Mouse (Mus musculus) stomach, embryonic 16.5 days (tissue): ENCODE measurements around the gene Depdc1b. TPM values are rescaled to one million over a fixed set of nuclear protein-coding genes. Genes with fewer than 3 reads are reported as not detected.

Source experiments
- ATAC-seq: fragments of 200-750 bp; cut with Nextera tagmentation; 2 replicates; pipeline ENCODE4 v1.8.0; 2017; ENCODE audit warnings: moderate number of reproducible peaks, moderate TSS enrichment; ENCODE audit not compliant: insufficient read depth, low FRiP score
- H3K27ac ChIP-seq: fragments of 300-500 bp; sonication (generic); 2 replicates; pipeline ENCODE4 v1.5.1; 2014; ENCODE audit warnings: low read length
- H3K27me3 ChIP-seq: fragments of 300-500 bp; sonication (generic); 2 replicates; pipeline ENCODE4 v1.6.1; 2014; ENCODE audit warnings: low read length, control low read depth, mixed read lengths; ENCODE audit not compliant: control insufficient read depth, insufficient read depth
- H3K36me3 ChIP-seq: fragments of 300-500 bp; sonication (generic); 2 replicates; pipeline ENCODE4 v1.6.1; 2014; ENCODE audit warnings: low read length; ENCODE audit not compliant: control insufficient read depth, insufficient read depth
- H3K4me1 ChIP-seq: fragments of 300-500 bp; sonication (generic); 2 replicates; pipeline ENCODE4 v1.6.1; 2014; ENCODE audit warnings: low read length, control low read depth, mixed read lengths; ENCODE audit not compliant: control insufficient read depth, insufficient read depth
- H3K4me2 ChIP-seq: fragments of 300-500 bp; sonication (generic); 2 replicates; pipeline ENCODE4 v1.6.1; 2014; ENCODE audit warnings: low read depth, low read length, mixed read lengths
- H3K4me3 ChIP-seq: fragments of 300-500 bp; sonication (generic); replicated peaks from 2 replicates; pipeline ENCODE4 v1.5.1; 2014; ENCODE audit warnings: mild to moderate bottlenecking, low read length
- H3K9ac ChIP-seq: fragments of 300-500 bp; sonication (generic); 2 replicates; pipeline ENCODE4 v1.6.1; 2014; ENCODE audit warnings: low read length
- H3K9me3 ChIP-seq: fragments of 300-500 bp; sonication (generic); replicated peaks from 2 replicates; pipeline ENCODE4 v1.6.1; 2016; ENCODE audit warnings: low read length, control low read depth; ENCODE audit not compliant: control insufficient read depth
- WGBS: fragments of 180-500 bp; shearing (Covaris S2); extraction: QIAGEN DNeasy Blood & Tissue Kit; methylation state at CpG from one replicate; pipeline ENCODE4 v1.1.7; 2014; 5-methylcytosine and 5-hydroxymethylcytosine counted together
- polyA plus RNA-seq: library from polyadenylated mRNA; unstranded; fragments of >200 nt; fragmentation: Nextera tagmentation; extraction: Ambion mirVana; gene quantifications from 2 replicates; pipeline ENCODE4 v1.2.1, GENCODE M21; 2015

Depdc1b gene
- polyA plus RNA-seq, 1 experiment from 2014 or later: 6.8 TPM

GRCm38 (mm10) chr13:108323866-108324829 is 8.0 kb downstream of the Depdc1b start:
- no peak overlapping the region for H3K27ac ChIP-seq
- no peak overlapping the region for H3K4me2 ChIP-seq
- no peaks in the 10 kb centered on the region for H3K27me3 ChIP-seq
- H3K4me1 ChIP-seq: no peaks in the 10 kb centered on the region
- H3K4me3 ChIP-seq: no peak overlapping the region
- WGBS: 91% methylated on average over 22 of the region's 22 CpGs
- no peak overlapping the region for H3K9ac ChIP-seq
- ATAC-seq: no peak
- no peaks in the 10 kb centered on the region for H3K36me3 ChIP-seq
- H3K9me3 ChIP-seq: no peaks in the 10 kb centered on the region

- no peaks in the 10 kb centered on the region for H3K4me1 ChIP-seq
- no peaks in the 10 kb centered on the region for H3K9me3 ChIP-seq
- H3K27ac ChIP-seq: no peak overlapping the region
- WGBS: 89% methylated on average over 5 of the region's 5 CpGs
- H3K9ac ChIP-seq: no peak overlapping the region
- ATAC-seq: no peak
- H3K4me3 ChIP-seq: no peak overlapping the region
- no peak overlapping the region for H3K4me2 ChIP-seq
- H3K36me3 ChIP-seq: no peaks in the 10 kb centered on the region
- no peaks in the 10 kb centered on the region for H3K27me3 ChIP-seq
Measured at GRCm38 (mm10) chr13:108325871-108326270, 9.7 kb downstream of the Depdc1b start.

GRCm38 (mm10) chr13:108326351-108326750 is 10.2 kb downstream of the Depdc1b start:
- ATAC-seq: no peak
- Histone ChIP-seq H3K27ac (no peak overlapping the region), H3K4me1 (no peaks in the 10 kb centered on the region), H3K36me3 (no peaks in the 10 kb centered on the region), H3K4me2 (no peak overlapping the region), H3K9me3 (no peaks in the 10 kb centered on the region), H3K4me3 (no peak overlapping the region), H3K9ac (no peak overlapping the region), H3K27me3 (no peaks in the 10 kb centered on the region)
- WGBS: 90% methylated on average over 10 of the region's 10 CpGs

DNA sequence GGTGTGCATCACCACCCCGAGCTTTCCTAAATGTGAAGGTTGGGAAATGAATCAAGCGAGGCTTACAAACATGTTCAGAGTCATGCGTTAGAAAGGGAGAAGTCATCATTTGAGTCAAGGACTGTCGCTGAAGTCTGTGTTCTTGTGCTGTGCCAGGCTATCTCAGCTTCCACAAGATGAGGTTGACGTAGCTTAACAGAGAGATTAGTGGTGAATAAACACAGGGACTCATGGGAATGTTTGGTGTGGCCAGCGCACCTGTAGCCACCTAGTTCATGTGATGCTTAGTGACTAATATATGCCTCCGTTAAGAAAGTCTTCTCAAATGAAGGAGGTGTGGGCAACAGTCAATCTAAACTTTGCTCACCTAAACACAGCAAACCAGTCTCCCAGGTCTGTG is 10.9 kb downstream of the Depdc1b start:
- Histone ChIP-seq H3K9me3 (no peaks in the 10 kb centered on the region), H3K4me3 (no peak overlapping the region), H3K4me1 (no peaks in the 10 kb centered on the region), H3K27ac (no peak overlapping the region), H3K4me2 (no peak overlapping the region), H3K36me3 (no peaks in the 10 kb centered on the region), H3K9ac (no peak overlapping the region), H3K27me3 (no peaks in the 10 kb centered on the region)
- no peak for ATAC-seq
- 70% methylated on average over 7 of the region's 7 CpGs for WGBS

- H3K4me1 ChIP-seq: no peaks in the 10 kb centered on the region
Measured at GRCm38 (mm10) chr13:108328406-108329180, 12.5 kb downstream of the Depdc1b start.

DNA sequence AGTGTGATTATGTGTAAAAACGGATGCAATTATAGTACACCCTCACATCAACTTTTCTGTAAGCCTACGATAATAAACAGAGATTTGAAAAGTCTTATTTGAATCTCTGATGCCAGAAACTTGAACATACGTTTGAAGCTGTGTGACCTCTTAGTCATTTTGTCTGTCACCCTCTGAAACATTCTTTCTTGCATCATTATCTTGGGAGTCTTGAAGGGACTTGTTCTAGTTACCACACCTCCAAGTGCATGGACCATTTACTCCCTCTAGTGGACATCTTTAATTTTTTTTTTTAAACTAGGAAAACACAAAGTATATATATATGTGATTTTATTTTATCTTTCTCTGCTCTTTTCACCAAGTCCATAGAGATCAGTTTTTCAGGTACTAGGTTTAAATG is 13.6 kb downstream of the Depdc1b start:
- Histone ChIP-seq H3K4me1 (no peaks in the 10 kb centered on the region), H3K9ac (no peak overlapping the region), H3K9me3 (no peaks in the 10 kb centered on the region), H3K4me3 (no peak overlapping the region), H3K36me3 (no peaks in the 10 kb centered on the region), H3K4me2 (no peak overlapping the region), H3K27ac (no peak overlapping the region), H3K27me3 (no peaks in the 10 kb centered on the region)
- ATAC-seq: no peak
- WGBS: 59% methylated on average over 3 of the region's 3 CpGs

More at GRCm38 (mm10) chr13:108328406-108329180, 12.5 kb downstream of the Depdc1b start:
- 91% methylated on average over 21 of the region's 21 CpGs for WGBS
- Histone ChIP-seq H3K36me3 (no peaks in the 10 kb centered on the region), H3K27me3 (no peaks in the 10 kb centered on the region), H3K9ac (no peak overlapping the region), H3K9me3 (no peaks in the 10 kb centered on the region), H3K4me3 (no peak overlapping the region), H3K27ac (no peak overlapping the region), H3K4me2 (no peak overlapping the region)
- ATAC-seq: no peak

- no peaks in the 10 kb centered on the region for H3K27me3 ChIP-seq
- WGBS: 71% methylated on average over 15 of the region's 15 CpGs
- no peaks in the 10 kb centered on the region for H3K9me3 ChIP-seq
- ATAC-seq: no peak
- no peak overlapping the region for H3K4me3 ChIP-seq
- no peak overlapping the region for H3K27ac ChIP-seq
- no peak overlapping the region for H3K9ac ChIP-seq
- H3K4me1 ChIP-seq: 0 out of 2 replicates have a peak, but pooled peaks cover 7% of the 10 kb centered on the region
- no peaks in the 10 kb centered on the region for H3K36me3 ChIP-seq
- no peak overlapping the region for H3K4me2 ChIP-seq
Measured at GRCm38 (mm10) chr13:108335257-108336003, 19.3 kb downstream of the Depdc1b start.

DNA sequence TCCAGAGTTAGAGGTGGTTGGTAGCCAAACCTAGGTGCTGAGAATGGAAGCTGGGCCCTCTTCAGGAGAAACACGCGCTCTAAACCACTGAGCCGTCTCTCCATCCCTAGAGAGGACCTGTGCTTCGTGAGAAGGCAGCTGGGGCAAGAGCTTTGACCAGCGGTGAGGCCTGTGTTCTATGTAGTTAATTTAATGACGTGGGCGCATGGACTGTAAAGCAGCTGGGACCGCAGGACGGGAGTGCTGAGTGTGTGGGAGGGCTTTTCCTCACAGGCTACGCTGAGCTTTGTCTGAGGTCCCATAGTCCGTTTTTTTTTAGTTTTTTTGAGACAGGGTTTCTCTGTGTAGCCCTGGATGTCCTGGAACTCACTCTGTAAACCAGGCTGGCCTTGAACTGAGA is 20.1 kb downstream of the Depdc1b start:
- H3K9me3 ChIP-seq: no peaks in the 10 kb centered on the region
- H3K27me3 ChIP-seq: no peaks in the 10 kb centered on the region
- H3K9ac ChIP-seq: no peak overlapping the region
- no peak overlapping the region for H3K27ac ChIP-seq
- no peak overlapping the region for H3K4me2 ChIP-seq
- no peak for ATAC-seq
- WGBS: 88% methylated on average over 11 of the region's 11 CpGs
- H3K36me3 ChIP-seq: no peaks in the 10 kb centered on the region
- no peak overlapping the region for H3K4me3 ChIP-seq
- H3K4me1 ChIP-seq: 0 out of 2 replicates have a peak, but pooled peaks cover 7% of the 10 kb centered on the region
